In the genomic region with DNA sequence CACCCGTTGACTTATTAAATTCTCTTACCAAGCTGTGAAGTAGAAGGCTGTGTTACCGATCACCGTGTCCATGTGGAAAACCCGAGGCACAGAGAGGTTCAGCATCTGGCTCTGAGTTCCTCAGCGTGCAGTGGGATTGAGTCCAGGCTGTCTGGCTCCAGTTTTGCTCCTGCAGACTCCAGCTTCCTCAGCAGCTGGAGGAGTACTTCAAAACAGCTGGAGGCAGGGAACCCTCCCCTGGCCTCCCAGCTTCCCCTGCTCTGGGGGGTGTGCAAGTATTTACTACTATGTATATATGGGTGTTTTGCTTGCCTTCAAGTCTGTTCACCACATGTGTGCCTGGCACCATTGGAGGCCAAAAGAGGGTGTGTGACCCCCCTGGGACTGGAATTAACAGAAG, we compare ENCODE assay signal across 22 mouse cellular contexts. TPM values are rescaled to one million over a fixed set of nuclear protein-coding genes. Genes with fewer than 3 reads are reported as not detected.
DNase-seq lines count a peak whose midpoint lies in the region; ATAC-seq and TF ChIP-seq lines count a peak whose summit lies in the region.
"Had no signal": no experiment of that assay in that cellular context is flagged by ENCODE, and none has a peak within 500 bp of the region (broad histone marks: within the 10 kb centered on the region; RNA-seq: fewer than 3 reads in every experiment).

No protein-coding gene starts in this region.

- 0 out of 2 replicates have a peak overlapping the region, but pooled peaks have one; percentile 15 for H3K27ac ChIP-seq in stomach, embryonic 16.5 days (ENCODE audit: low read length)
- no peak overlapping the region for H3K27ac ChIP-seq in stomach, postnatal 0 days (replicated peaks)
- H3K27ac ChIP-seq: hindbrain, postnatal 0 days; neural tube, embryonic 13.5 days had no signal

- peak; percentile 90 for DNase-seq in heart, adult 11 months
- no peak for DNase-seq in heart, postnatal 25 days (ENCODE audit: low spot score)
- no peak for DNase-seq in stomach, postnatal 0 days (ENCODE audit: low spot score)
- peak; percentile 58 to 63 for DNase-seq in heart, postnatal 10 days
- no peak for DNase-seq in spleen, adult 18-20 months
- no peak for DNase-seq in cerebellum, adult 9-11 months
- DNase-seq in cerebellum, adult 11-12 months, result no peak
- DNase-seq: B cell, adult 2 months; kidney, postnatal 25 days; layer of hippocampus, postnatal 36 days; liver; thymus, postnatal 36 days had no signal

- TF ChIP-seq CTCF in stomach, postnatal 0 days (IDR thresholded peaks at IDR 0.05; ENCODE audit: low read depth), result no peak

- ATAC-seq in stomach, embryonic 16.5 days (ENCODE audit: insufficient read depth, low FRiP score), result no peak
- ATAC-seq in stomach, postnatal 0 days (ENCODE audit: low FRiP score, low TSS enrichment), result no peak
- ATAC-seq: hindbrain, postnatal 0 days; midbrain, embryonic 16.5 days had no signal

- H3K27me3 ChIP-seq in stomach, embryonic 16.5 days (ENCODE audit: control insufficient read depth, insufficient read depth, low read length), result no peaks in the 10 kb centered on the region; the same call in none of the 2 replicates
- no peaks in the 10 kb centered on the region for H3K27me3 ChIP-seq in stomach, postnatal 0 days (ENCODE audit: control insufficient read depth, insufficient read depth, low read length)

- WGBS in stomach, embryonic 16.5 days, result 58% methylated on average over 5 of the region's 5 CpGs
- WGBS in stomach, postnatal 0 days, result 68% methylated on average over 5 of the region's 5 CpGs

- TF ChIP-seq EP300 in stomach, postnatal 0 days (optimal IDR thresholded peaks at IDR 0.05), result no peak

- H3K4me3 ChIP-seq in stomach, embryonic 16.5 days (replicated peaks; ENCODE audit: low read length), result no peak overlapping the region
- H3K4me3 ChIP-seq in stomach, postnatal 0 days (ENCODE audit: low read depth, low read length), result no peak overlapping the region
- H3K4me3 ChIP-seq: neural tube, embryonic 13.5 days had no signal

- no peaks in the 10 kb centered on the region for H3K9me3 ChIP-seq in stomach, embryonic 16.5 days (replicated peaks; ENCODE audit: control insufficient read depth, low read length)
- no peaks in the 10 kb centered on the region for H3K9me3 ChIP-seq in stomach, postnatal 0 days (ENCODE audit: control insufficient read depth, low read length)
- H3K9me3 ChIP-seq: neural tube, embryonic 13.5 days had no signal

- peaks cover 45% of the 10 kb centered on the region for H3K4me1 ChIP-seq in stomach, embryonic 16.5 days (ENCODE audit: control insufficient read depth, insufficient read depth, low read length)
- peaks cover 3% of the 10 kb centered on the region; the same call in 1 of the 2 replicates for H3K4me1 ChIP-seq in stomach, postnatal 0 days (replicated peaks; ENCODE audit: control insufficient read depth, insufficient read depth)

- intact Hi-C loops in heart, postnatal 25 days (cut with DNase I), result no loop called here
- intact Hi-C loops in heart, postnatal 10 days (cut with DNase I), result no loop called here

- H3K4me2 ChIP-seq in stomach, embryonic 16.5 days (ENCODE audit: low read depth, low read length), result no peak overlapping the region
- no peak overlapping the region for H3K4me2 ChIP-seq in stomach, postnatal 0 days (replicated peaks; ENCODE audit: low read depth)

- no peaks in the 10 kb centered on the region for H3K36me3 ChIP-seq in stomach, embryonic 16.5 days (ENCODE audit: control insufficient read depth, insufficient read depth, low read length)
- H3K36me3 ChIP-seq in stomach, postnatal 0 days (ENCODE audit: control insufficient read depth, insufficient read depth, low read length), result no peaks in the 10 kb centered on the region
- H3K36me3 ChIP-seq: neural tube, embryonic 13.5 days had no signal

- H3K9ac ChIP-seq in stomach, embryonic 16.5 days (ENCODE audit: low read length), result no peak overlapping the region
- H3K9ac ChIP-seq in stomach, postnatal 0 days (ENCODE audit: low read length), result no peak overlapping the region
- H3K9ac ChIP-seq: neural tube, embryonic 13.5 days had no signal

RNA-seq across cellular contexts. Expression of a gene that starts 9.8 kb away (rescaled TPM):
- not detected for total RNA-seq in heart, postnatal 25 days (2021)
- not detected in 2 replicates for polyA plus RNA-seq in stomach, embryonic 16.5 days (2015; fragmentation: Nextera tagmentation; extraction: Ambion mirVana)
- polyA plus RNA-seq in stomach, postnatal 0 days (2015; fragmentation: Nextera tagmentation; extraction: Ambion mirVana), result not detected in 2 replicates
- not detected for total RNA-seq in heart, postnatal 10 days (2021)
- total RNA-seq: adrenal gland, postnatal 25 days; ES-E14; granulocyte monocyte progenitor cell, adult 5-6 weeks; hindbrain, postnatal 0 days; layer of hippocampus, postnatal 36 days; megakaryocyte progenitor cell, adult 5-6 weeks had no signal
- polyA plus RNA-seq: forebrain, embryonic 11.5 days; hindbrain, postnatal 0 days; midbrain, embryonic 16.5 days; neural tube, embryonic 13.5 days; stomach, embryonic 14.5 days had no signal

Comparison
In these comparisons a context has a peak if more than half of its experiments do, and no peak if none do; other contexts are left out.
1. DNase-seq: peak in heart, adult 11 months (single experiment) and heart, postnatal 10 days (2 of 2); none in heart, postnatal 25 days (single experiment), stomach, postnatal 0 days (single experiment), spleen, adult 18-20 months (0 of 2), cerebellum, adult 9-11 months (single experiment) and cerebellum, adult 11-12 months (single experiment).